Mouse (Mus musculus) adrenal gland, postnatal 36 days (tissue): ENCODE data around the gene Lin37. TPM values are rescaled to one million over a fixed set of nuclear protein-coding genes. Genes with fewer than 3 reads are reported as not detected.

Source experiments
- DNase-seq, 2 experiments: peaks; one replicate each; pipeline ENCODE4 v3.0.0; 2021; ENCODE audit warnings: mixed read lengths in 1 of 2
- total RNA-seq, 2 experiments: library from RNA; stranded (reverse); gene quantifications; 2 replicates each; pipeline ENCODE4 v1.2.3; 2021

The Lin37 gene
- total RNA-seq, 2 experiments from 2014 or later: 46.2 to 55.4 TPM

- DNase-seq: peak; percentile 79 to 83
Measured at GRCm38 (mm10) chr7:30553021-30553589, 6.5 kb downstream of the Lin37 start.

- DNase-seq: peak; percentile 95 to 97
Measured at GRCm38 (mm10) chr7:30552102-30553020, 7.3 kb downstream of the Lin37 start, which contains the start of the genes Hspb6 and Proser3. Hspb6 (plus strand) TSS chr7:30552178. Proser3 (minus strand) TSS chr7:30552299.

- DNase-seq: no peak
Measured at GRCm38 (mm10) chr7:30551445-30552101, 8.1 kb downstream of the Lin37 start.

- no peak for DNase-seq
Measured at GRCm38 (mm10) chr7:30550603-30551002, 9.0 kb downstream of the Lin37 start.

DNA sequence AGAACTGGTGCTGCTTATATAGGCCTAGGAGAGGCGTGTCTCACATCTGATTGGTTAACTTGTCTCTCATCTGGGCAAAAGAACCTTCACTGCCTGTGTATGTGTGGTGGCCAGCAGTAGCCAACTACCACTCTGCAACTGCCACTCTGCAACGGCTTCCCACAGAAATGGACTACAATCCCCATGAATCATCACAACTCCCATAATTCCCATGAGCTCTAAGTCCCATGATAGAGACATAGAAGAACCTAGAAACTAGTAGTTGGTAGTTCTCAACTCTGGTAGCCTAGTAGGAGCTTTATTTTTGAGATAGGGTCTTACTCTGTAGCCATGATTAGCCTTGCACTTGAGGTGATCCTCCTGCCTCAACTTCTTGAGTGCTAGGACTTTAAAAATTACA, 9.8 kb downstream of the Lin37 start:
- DNase-seq: no peak

DNA sequence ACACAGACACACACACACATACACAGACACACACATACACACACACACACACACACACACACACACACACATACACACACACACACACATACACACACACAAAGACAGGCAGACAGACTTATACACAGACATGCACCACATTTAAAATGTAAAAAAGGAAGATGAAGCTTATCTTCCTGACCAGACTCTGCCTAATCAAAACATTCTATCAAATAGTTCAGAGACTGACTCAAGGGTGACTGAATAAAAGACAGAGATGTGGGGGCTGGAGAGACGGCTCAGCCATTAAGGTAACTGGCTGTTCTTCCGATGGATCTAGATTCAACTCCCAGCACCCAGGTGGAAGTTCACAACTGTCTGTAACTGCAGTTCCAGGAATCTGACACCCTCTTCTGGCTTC, 15.3 kb downstream of the Lin37 start:
- no peak for DNase-seq

DNA sequence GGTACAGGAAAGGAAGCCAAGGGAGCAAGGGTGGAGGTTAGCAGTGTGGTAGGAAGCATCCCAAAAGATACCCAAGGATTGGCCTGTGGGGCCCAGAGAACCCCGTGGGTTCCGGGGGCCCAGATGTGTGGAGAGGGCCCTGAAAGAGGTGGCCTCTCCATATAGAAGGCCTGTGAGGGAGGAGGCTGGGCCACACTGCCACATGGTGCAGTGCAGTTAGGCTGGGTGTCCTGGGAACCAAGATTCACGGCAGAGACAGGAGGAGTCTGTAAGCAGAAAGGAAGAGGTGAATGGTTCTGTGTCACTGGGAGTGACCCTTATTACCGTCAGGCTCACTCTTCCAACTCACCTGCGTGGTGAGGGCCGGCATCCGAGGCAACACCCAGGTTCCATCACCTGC, 19.1 kb downstream of the Lin37 start:
- no peak for DNase-seq

DNA sequence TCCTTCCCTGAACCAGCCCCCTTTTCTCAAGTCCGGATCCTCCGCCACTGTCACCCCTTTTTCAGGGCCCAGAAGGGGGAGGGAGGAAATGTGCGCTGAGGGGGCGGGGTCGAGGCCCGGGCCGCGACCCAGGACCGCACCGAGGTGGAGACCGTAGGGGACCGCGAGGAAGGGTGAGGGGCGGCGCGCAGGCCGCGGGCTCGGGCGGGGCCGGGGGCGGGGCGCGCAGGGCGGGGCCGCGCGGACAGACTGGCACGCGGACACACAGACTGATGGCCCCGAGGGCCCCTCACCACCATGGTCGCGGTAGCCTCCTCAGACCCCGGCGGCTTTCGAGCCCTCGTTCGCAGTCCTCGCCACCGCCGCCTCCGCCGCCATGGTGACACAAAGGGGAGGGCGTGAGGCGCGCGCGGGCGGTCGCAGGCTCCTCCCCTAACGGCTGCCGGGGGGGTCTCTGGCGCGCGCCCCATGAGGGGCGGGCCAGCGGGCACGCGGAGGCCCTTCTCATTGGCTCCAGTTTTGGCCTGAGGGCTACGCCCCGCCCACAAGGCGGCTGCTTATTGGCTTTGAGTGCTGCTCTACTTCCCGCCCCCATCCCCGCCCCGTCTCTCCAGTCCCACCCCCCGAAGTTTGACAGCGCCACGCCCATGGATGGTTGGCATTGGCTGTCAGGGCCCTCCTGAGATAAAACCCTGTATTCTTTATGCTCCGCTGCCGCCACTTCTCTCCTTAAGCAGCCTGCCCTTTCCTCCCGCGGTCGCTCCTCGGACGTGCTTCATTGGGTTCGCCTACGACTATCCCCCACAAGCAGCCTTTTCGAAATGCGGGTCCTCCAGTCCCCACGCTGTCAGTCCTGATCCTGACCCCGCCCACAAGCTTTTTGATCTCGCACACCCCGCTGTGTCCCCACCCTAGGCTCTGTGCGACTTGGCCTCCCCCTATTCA, 24.7 kb downstream of the Lin37 start, which contains the start of gene Arhgap33:
Arhgap33 (minus strand) TSS at position 428 of the 945 bp plus-strand sequence.
- DNase-seq: peak; percentile 97 to 98

GRCm38 (mm10) chr7:30533941-30534632, 25.6 kb downstream of the Lin37 start:
- DNase-seq: no peak

- peak in 1 of 2 experiments; percentile 33 for DNase-seq
Measured at GRCm38 (mm10) chr7:30532931-30533330, 26.7 kb downstream of the Lin37 start.

DNA sequence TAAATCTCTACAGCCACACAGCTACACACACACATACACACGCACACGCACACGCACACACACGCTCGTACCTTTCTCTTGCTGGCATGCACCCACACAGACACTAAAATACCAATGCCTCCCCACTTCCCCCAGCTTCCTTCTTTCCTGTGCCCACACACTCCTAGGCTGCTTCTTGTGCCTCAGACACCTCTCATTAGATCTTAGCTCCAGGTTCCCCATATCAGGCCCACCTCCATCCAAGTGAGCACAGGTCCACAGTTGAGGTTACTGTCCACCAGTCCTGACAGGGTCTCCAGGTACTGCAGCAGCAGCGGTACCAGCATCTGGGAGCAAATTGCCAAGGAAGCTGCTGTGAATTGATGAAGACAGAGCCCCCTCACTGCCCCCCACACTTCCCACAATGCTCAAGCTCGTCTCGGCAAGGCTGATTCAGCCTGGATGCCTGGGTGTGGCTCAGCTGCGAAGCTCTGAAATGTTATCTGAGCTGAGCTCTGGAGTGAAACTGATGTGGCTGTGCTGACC, 28.3 kb downstream of the Lin37 start:
- DNase-seq: no peak

DNA sequence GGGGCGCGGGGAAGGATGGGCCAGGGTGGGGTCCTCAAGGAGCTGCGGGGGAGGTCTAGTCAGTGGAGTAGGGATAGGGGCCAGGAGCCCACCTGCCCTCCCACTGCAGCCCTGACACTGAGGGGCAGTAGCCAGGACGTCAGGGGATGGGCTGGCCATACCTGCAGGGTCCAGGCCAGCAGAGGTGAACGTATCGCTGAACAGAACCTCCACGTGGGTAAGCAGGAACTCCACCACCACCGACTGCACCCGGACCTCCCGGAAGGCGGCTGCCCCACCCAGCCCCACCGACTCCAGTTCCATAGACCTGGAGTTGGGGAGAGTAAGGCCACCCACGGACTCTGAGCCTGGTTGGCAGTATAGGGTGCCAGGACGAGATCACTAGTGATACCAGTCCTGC, 32.7 kb downstream of the Lin37 start:
- DNase-seq: no peak

DNA sequence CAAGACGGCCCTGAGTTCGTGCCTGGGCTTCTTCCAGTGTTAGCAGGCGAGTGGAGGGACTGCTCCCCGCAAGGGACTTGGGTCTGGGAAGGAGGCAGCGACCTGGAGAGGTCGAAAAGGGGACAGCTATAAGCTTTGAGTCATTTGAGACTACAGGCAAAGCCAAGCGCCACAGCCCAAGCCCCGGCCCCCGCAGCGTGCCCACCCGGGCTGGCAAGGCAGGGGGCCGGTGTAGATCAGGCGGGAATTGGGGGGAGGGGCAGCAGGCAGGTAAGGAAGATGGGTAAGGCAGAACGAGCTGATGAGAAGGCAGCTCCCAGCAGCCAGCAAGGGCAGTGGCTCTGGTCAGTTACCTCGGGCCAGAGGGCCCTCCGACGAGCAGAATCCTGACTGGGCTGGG, 33.2 kb downstream of the Lin37 start:
- no peak for DNase-seq

- DNase-seq: no peak
Measured at GRCm38 (mm10) chr7:30525954-30526353, 33.7 kb downstream of the Lin37 start.

GRCm38 (mm10) chr7:30524487-30524886, 35.2 kb downstream of the Lin37 start:
- peak; percentile 23 to 28 for DNase-seq

GRCm38 (mm10) chr7:30522871-30523270, 36.8 kb downstream of the Lin37 start:
- DNase-seq: no peak

DNA sequence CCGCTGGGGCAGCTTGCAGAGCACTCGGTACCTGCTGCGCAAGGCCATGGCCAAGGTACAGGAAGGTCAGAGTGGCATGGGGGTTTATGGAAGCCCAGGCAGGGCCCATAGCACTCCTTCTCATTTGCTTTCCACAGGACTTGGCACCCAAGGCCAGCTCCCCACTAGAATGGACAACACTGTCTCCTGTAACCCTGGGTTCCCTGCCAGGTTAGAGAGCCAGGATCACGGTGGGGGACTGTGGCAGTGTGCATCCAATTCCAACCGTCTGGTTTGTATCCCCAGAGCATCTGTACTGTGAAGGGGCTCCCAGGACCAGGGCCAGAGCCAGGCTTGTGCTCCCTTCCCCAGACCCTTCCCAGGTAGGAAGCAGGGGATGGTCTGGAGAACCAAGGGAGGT, 38.8 kb downstream of the Lin37 start:
- DNase-seq: no peak

- no peak for DNase-seq
Measured at GRCm38 (mm10) chr7:30520396-30520795, 39.2 kb downstream of the Lin37 start.

DNA sequence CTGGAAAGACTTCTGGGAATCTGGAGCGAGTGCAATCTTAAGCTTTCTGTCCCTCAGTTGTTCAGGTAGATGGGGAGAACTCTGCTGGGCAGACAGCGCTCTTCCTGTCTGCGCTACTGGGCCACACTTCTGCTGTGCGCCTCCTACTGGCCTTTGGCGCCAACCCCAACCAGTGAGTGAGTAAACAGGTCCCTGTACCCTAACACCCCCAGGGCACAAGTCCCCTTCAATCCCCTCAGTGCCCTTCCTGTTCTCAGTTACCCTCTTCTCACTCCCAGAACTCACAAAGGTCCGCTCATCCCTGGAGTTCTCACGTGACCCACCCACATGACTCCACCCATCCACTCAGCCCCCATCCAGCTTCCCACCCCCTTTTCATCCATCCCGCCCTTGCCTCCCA, 41.3 kb downstream of the Lin37 start:
- DNase-seq: no peak

GRCm38 (mm10) chr7:30515003-30515760, 44.5 kb downstream of the Lin37 start:
- DNase-seq: no peak
